Mouse (Mus musculus): ENCODE results near the gene Acot12.

Acot12 gene

GRCm38 (mm10) chr13:91826066-91826465, 84.8 kb downstream of the Acot12 start:
- CTCF ChIA-PET = no interaction called here

DNA sequence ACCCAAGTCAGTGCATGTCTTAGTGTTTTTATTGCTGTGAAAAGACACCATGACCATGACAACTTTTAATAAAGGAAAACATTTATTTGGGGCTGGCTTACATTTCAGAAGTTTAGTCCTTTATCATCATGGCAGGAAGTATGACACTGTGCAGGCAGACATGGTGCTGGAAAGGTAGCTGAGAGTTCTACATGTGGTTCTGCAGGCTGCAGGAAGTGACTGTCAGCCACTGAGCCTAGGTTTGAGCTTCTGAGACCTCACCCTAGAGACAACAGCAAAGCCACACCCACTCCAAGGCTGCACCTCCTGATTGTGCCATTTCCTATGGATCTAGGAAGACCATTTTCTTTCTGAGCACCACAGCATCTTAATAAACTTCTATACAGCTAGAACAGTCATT, 86.6 kb downstream of the Acot12 start:
- CTCF ChIA-PET = no interaction called here
